Mouse (Mus musculus) kidney, adult 2 months (tissue): ENCODE data around the gene Ctu1.

ENCODE experiments used
- CTCF ChIP-seq: fragments of 200-500 bp; conservative IDR thresholded peaks from 2 replicates; pipeline ENCODE4 v1.5.1; 2011; ENCODE audit warnings: low read depth, mild to moderate bottlenecking, control low read depth, low read length, moderate library complexity, mixed read lengths; ENCODE audit not compliant: insufficient read depth, insufficient read length
- POLR2A ChIP-seq: fragments of 200-500 bp; IDR thresholded peaks from one replicate; pipeline ENCODE4 v1.6.1; 2011; ENCODE audit warnings: low read depth, low read length, control low read depth

- no peak for TF ChIP-seq POLR2A
- no peak for TF ChIP-seq CTCF
Observed at GRCm38 (mm10) chr7:43675091-43675490, 3.3 kb downstream of the Ctu1 start.
